Mouse (Mus musculus): Measurements from ENCODE around the gene Hesx1. TPM values are rescaled to one million over a fixed set of nuclear protein-coding genes. Genes with fewer than 3 reads are reported as not detected.

The Hesx1 gene
- polyA plus RNA-seq, 1 experiment from 2014 or later, result 1.4 TPM

DNA sequence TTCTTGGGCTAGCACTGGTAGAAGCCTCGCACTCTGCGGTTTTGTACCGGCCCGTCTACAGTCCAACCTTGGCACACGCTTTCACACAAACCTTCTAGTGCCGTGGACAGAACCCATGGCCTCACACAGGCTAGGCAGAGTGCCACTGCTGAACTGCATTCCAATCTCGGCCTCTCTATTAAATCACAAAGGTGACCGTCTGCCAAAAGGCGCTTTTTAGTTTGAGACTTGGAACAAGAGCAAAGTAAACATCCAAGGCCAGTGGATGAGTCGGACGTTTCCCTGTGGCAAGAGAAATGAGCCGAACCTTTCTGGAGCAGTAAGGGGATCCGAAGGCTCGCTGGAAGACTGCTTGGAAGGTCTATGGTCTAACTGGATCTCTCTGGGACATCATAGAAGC, 25.6 kb downstream of the Hesx1 start:
- Histone ChIP-seq H3K4me2 (ENCODE audit: low read depth, low read length) (no peak overlapping the region), H3K4me1 (ENCODE audit: control insufficient read depth, insufficient read depth, low read length) (no peaks in the 10 kb centered on the region), H3K9ac (replicated peaks; ENCODE audit: low read length) (no peak overlapping the region), H3K4me3 (ENCODE audit: low read depth, low read length) (no peak overlapping the region), H3K36me3 (replicated peaks; ENCODE audit: control insufficient read depth, insufficient read depth, low read depth, low read length) (no peaks in the 10 kb centered on the region), H3K27me3 (ENCODE audit: control insufficient read depth, insufficient read depth, low read length) (no peaks in the 10 kb centered on the region), H3K9me3 (replicated peaks; ENCODE audit: control insufficient read depth, low read length) (no peaks in the 10 kb centered on the region), H3K27ac (replicated peaks; ENCODE audit: low read depth, low read length) (no peak overlapping the region)
- ATAC-seq (replicated peaks; ENCODE audit: insufficient number of reproducible peaks, low FRiP score, low TSS enrichment, low read depth) (no peak), DNase-seq (ENCODE audit: low spot score) (no peak)
- WGBS, result 92% methylated on average over 14 of the region's 14 CpGs

- Histone ChIP-seq H3K4me2 (ENCODE audit: low read depth, low read length) (no peak overlapping the region), H3K36me3 (replicated peaks; ENCODE audit: control insufficient read depth, insufficient read depth, low read depth, low read length) (no peaks in the 10 kb centered on the region), H3K4me1 (ENCODE audit: control insufficient read depth, insufficient read depth, low read length) (no peaks in the 10 kb centered on the region), H3K4me3 (ENCODE audit: low read depth, low read length) (no peak overlapping the region), H3K9me3 (replicated peaks; ENCODE audit: control insufficient read depth, low read length) (no peaks in the 10 kb centered on the region), H3K27me3 (ENCODE audit: control insufficient read depth, insufficient read depth, low read length) (no peaks in the 10 kb centered on the region), H3K27ac (replicated peaks; ENCODE audit: low read depth, low read length) (no peak overlapping the region), H3K9ac (replicated peaks; ENCODE audit: low read length) (no peak overlapping the region)
- 47% methylated on average over 11 of the region's 11 CpGs for WGBS
- peak; percentile 68 for DNase-seq (ENCODE audit: low spot score)
- ATAC-seq (replicated peaks; ENCODE audit: insufficient number of reproducible peaks, low FRiP score, low TSS enrichment, low read depth), result no peak
Measured at GRCm38 (mm10) chr14:27022876-27023275, 28.7 kb downstream of the Hesx1 start.

DNA sequence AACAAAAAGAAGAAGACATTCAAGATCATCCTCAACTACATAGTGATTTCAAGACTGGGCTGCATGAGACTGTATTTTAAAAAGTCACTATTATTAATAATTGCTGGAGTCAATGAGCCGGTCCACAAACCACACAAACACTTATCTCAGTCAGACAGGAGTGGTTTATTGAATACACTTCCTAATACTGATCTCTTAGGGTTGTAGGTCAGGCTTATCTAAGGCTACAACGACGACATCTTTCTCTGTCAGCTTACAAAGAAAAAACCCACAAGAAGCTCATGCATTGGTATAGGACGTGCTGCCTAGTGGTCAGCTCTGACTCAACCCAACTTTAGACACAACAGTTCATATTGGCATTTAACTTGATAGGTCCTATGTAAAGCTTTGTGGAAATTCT, 30.4 kb downstream of the Hesx1 start:
- Histone ChIP-seq H3K4me3 (ENCODE audit: low read depth, low read length) (no peak overlapping the region), H3K9ac (replicated peaks; ENCODE audit: low read length) (no peak overlapping the region), H3K4me2 (ENCODE audit: low read depth, low read length) (no peak overlapping the region), H3K4me1 (ENCODE audit: control insufficient read depth, insufficient read depth, low read length) (no peaks in the 10 kb centered on the region), H3K27ac (replicated peaks; ENCODE audit: low read depth, low read length) (no peak overlapping the region), H3K27me3 (ENCODE audit: control insufficient read depth, insufficient read depth, low read length) (no peaks in the 10 kb centered on the region), H3K9me3 (replicated peaks; ENCODE audit: control insufficient read depth, low read length) (no peaks in the 10 kb centered on the region), H3K36me3 (replicated peaks; ENCODE audit: control insufficient read depth, insufficient read depth, low read depth, low read length) (no peaks in the 10 kb centered on the region)
- WGBS, result 86% methylated on average over 4 of the region's 4 CpGs
- ATAC-seq (replicated peaks; ENCODE audit: insufficient number of reproducible peaks, low FRiP score, low TSS enrichment, low read depth) (no peak), DNase-seq (ENCODE audit: low spot score) (no peak)

- Histone ChIP-seq H3K9me3 (replicated peaks; ENCODE audit: control insufficient read depth, low read length) (no peaks in the 10 kb centered on the region), H3K4me2 (ENCODE audit: low read depth, low read length) (no peak overlapping the region), H3K27ac (replicated peaks; ENCODE audit: low read depth, low read length) (no peak overlapping the region), H3K36me3 (replicated peaks; ENCODE audit: control insufficient read depth, insufficient read depth, low read depth, low read length) (no peaks in the 10 kb centered on the region), H3K9ac (replicated peaks; ENCODE audit: low read length) (no peak overlapping the region), H3K4me3 (ENCODE audit: low read depth, low read length) (no peak overlapping the region), H3K4me1 (ENCODE audit: control insufficient read depth, insufficient read depth, low read length) (no peaks in the 10 kb centered on the region), H3K27me3 (ENCODE audit: control insufficient read depth, insufficient read depth, low read length) (no peaks in the 10 kb centered on the region)
- 5% methylated on average over 15 of the region's 15 CpGs for WGBS
- DNase-seq (ENCODE audit: low spot score) (peak; percentile 91), ATAC-seq (replicated peaks; ENCODE audit: insufficient number of reproducible peaks, low FRiP score, low TSS enrichment, low read depth) (no peak)
Measured at GRCm38 (mm10) chr14:27029771-27030173, 35.6 kb downstream of the Hesx1 start.

DNA sequence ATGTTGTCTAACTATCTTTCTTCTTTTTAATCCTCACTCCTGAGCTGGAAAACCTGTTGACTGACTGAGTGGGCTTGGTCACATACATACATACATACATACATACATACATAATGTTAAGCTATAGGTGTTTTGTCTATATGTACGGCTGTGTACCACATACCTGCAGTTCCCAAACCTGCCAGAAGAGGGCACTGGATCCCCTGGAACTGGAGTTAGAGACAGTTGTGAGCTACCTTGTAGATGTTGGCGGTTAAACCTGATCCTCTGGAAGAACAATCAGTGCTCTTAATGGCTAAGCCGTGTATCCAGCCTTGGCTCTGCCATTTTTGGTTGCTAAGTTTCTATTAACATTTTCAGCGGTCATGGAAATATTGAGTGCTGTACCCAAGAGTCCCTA, 36.9 kb downstream of the Hesx1 start:
- H3K27me3 ChIP-seq (ENCODE audit: control insufficient read depth, insufficient read depth, low read length), result no peaks in the 10 kb centered on the region
- ATAC-seq (replicated peaks; ENCODE audit: insufficient number of reproducible peaks, low FRiP score, low TSS enrichment, low read depth), result peak; percentile 63; the same call in 1 of the 2 replicates
- H3K4me1 ChIP-seq (ENCODE audit: control insufficient read depth, insufficient read depth, low read length), result no peaks in the 10 kb centered on the region
- H3K9ac ChIP-seq (replicated peaks; ENCODE audit: low read length), result no peak overlapping the region
- no peak overlapping the region for H3K4me2 ChIP-seq (ENCODE audit: low read depth, low read length)
- peak; percentile 86 for DNase-seq (ENCODE audit: low spot score)
- no peak overlapping the region for H3K27ac ChIP-seq (replicated peaks; ENCODE audit: low read depth, low read length)
- H3K9me3 ChIP-seq (replicated peaks; ENCODE audit: control insufficient read depth, low read length), result no peaks in the 10 kb centered on the region
- WGBS, result 15% methylated on average over 4 of the region's 4 CpGs
- no peak overlapping the region for H3K4me3 ChIP-seq (ENCODE audit: low read depth, low read length)
- H3K36me3 ChIP-seq (replicated peaks; ENCODE audit: control insufficient read depth, insufficient read depth, low read depth, low read length), result no peaks in the 10 kb centered on the region

- no peak for ATAC-seq (replicated peaks; ENCODE audit: insufficient number of reproducible peaks, low FRiP score, low TSS enrichment, low read depth)
- H3K27ac ChIP-seq (replicated peaks; ENCODE audit: low read depth, low read length), result no peak overlapping the region
- H3K4me2 ChIP-seq (ENCODE audit: low read depth, low read length), result no peak overlapping the region
- H3K4me3 ChIP-seq (ENCODE audit: low read depth, low read length), result no peak overlapping the region
- H3K9ac ChIP-seq (replicated peaks; ENCODE audit: low read length), result no peak overlapping the region
- no peaks in the 10 kb centered on the region for H3K36me3 ChIP-seq (replicated peaks; ENCODE audit: control insufficient read depth, insufficient read depth, low read depth, low read length)
- H3K27me3 ChIP-seq (ENCODE audit: control insufficient read depth, insufficient read depth, low read length), result no peaks in the 10 kb centered on the region
- no peaks in the 10 kb centered on the region for H3K9me3 ChIP-seq (replicated peaks; ENCODE audit: control insufficient read depth, low read length)
- DNase-seq (ENCODE audit: low spot score), result no peak
- 73% methylated on average over 1 of the region's 1 CpGs for WGBS
- peaks cover 4% of the 10 kb centered on the region for H3K4me1 ChIP-seq (ENCODE audit: control insufficient read depth, insufficient read depth, low read length)
Measured at GRCm38 (mm10) chr14:27037513-27037912, 43.3 kb downstream of the Hesx1 start.

DNA sequence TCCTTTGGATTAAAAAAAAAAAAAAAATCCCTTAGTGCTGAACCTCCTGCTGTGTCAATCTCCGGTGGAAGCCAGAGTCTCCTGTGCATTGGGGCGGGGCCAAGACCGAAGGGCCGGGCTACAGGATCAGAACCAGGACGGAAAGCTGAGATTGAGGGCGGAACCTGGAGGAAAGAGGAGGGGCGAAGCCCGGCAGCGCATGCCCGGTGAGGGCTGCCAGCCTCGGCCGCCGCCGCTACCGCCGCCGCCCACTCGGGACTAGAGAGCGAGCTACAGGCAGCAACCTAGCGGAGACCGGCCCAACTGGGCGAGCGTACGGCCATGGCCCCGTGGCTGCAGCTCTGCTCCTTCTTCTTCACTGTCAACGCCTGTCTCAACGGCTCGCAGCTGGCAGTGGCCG, 44.6 kb downstream of the Hesx1 start, which contains the start of gene Il17rd:
Gene Il17rd, plus strand, starts transcription at position 159 of the 400 bp plus-strand sequence.
- ATAC-seq (replicated peaks; ENCODE audit: insufficient number of reproducible peaks, low FRiP score, low TSS enrichment, low read depth) (peak; percentile 93), DNase-seq (ENCODE audit: low spot score) (peak; percentile 94)
- H3K4me3 ChIP-seq (ENCODE audit: low read depth, low read length), result peak within 1 kb of the TSS; percentile 93
- H3K36me3 ChIP-seq (replicated peaks; ENCODE audit: control insufficient read depth, insufficient read depth, low read depth, low read length), result no peaks in the 10 kb centered on the region
- peak within 1 kb of the TSS; percentile 86 for H3K27ac ChIP-seq (replicated peaks; ENCODE audit: low read depth, low read length)
- no peaks in the 10 kb centered on the region for H3K9me3 ChIP-seq (replicated peaks; ENCODE audit: control insufficient read depth, low read length)
- peak within 1 kb of the TSS; percentile 81 for H3K4me2 ChIP-seq (ENCODE audit: low read depth, low read length)
- H3K4me1 ChIP-seq (ENCODE audit: control insufficient read depth, insufficient read depth, low read length), result peaks cover 4% of the 10 kb centered on the region
- H3K27me3 ChIP-seq (ENCODE audit: control insufficient read depth, insufficient read depth, low read length), result no peaks in the 10 kb centered on the region
- under 1% methylated on average over 28 of the region's 29 CpGs for WGBS
- H3K9ac ChIP-seq (replicated peaks; ENCODE audit: low read length), result peak within 1 kb of the TSS; percentile 83

GRCm38 (mm10) chr14:27039281-27040248, 45.3 kb downstream of the Hesx1 start:
- H3K27ac ChIP-seq (replicated peaks; ENCODE audit: low read depth, low read length), result peak overlapping the region; percentile 86
- DNase-seq (ENCODE audit: low spot score) (peak; percentile 53), ATAC-seq (replicated peaks; ENCODE audit: insufficient number of reproducible peaks, low FRiP score, low TSS enrichment, low read depth) (peak; percentile 45; the same call in 1 of the 2 replicates)
- H3K9me3 ChIP-seq (replicated peaks; ENCODE audit: control insufficient read depth, low read length), result no peaks in the 10 kb centered on the region
- H3K4me3 ChIP-seq (ENCODE audit: low read depth, low read length), result peak overlapping the region; percentile 93
- peaks cover 6% of the 10 kb centered on the region for H3K4me1 ChIP-seq (ENCODE audit: control insufficient read depth, insufficient read depth, low read length)
- peak overlapping the region; percentile 83 for H3K9ac ChIP-seq (replicated peaks; ENCODE audit: low read length)
- under 1% methylated on average over 59 of the region's 59 CpGs for WGBS
- no peaks in the 10 kb centered on the region for H3K36me3 ChIP-seq (replicated peaks; ENCODE audit: control insufficient read depth, insufficient read depth, low read depth, low read length)
- peak overlapping the region; percentile 81 for H3K4me2 ChIP-seq (ENCODE audit: low read depth, low read length)
- H3K27me3 ChIP-seq (ENCODE audit: control insufficient read depth, insufficient read depth, low read length), result no peaks in the 10 kb centered on the region
